In the genomic region with DNA sequence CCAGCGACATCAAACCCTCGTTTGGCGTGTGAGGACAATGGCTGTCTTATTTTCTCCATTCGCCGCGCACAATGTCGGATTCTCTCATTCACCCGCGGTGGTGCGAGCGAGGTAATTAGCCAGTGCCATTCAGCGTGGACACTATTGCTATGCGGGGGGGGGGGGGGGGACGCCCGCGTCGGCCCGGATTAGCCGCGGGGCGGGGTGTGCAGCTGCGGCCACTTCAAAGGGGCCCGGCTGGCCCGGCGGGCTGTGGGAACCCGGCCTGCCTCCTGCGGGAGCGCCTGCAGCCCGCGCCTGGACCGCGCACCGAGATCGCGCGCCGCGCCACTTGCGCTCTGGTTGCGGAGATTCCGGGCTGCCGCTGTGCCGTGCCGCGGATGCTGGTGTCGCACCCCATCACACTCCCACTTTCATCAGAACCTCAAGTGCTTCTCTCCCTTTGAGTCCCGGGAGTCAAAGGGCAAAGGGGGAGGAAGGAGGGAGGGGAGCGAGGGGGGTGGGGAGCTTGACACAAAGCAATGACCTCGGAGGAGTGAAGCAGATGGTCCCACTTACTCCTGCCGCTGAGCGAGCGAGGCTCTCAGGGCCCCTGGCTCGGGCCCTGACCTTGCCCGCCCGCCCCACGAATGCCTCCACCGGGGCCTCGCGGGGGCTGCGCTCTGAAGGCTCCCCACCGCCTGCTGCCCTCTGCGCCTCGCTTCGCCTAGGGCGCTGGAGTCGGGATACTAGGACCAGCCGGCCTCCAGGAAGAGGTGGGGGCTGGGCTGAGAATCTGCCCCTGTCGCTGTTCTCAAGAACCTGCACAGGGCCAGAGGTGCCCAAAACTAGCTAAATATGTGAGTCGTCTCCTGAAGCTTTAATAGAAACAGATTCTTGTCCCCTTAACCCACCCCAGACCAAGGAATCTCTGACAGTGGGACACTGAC, we compare ENCODE assay signal across 9 mouse cellular contexts. TPM values are rescaled to one million over a fixed set of nuclear protein-coding genes. Genes with fewer than 3 reads are reported as not detected.
A peak's percentile ranks its signal among the peaks of the same experiment; 100 is the strongest.
DNase-seq lines count a peak whose midpoint lies in the region; ATAC-seq and TF ChIP-seq lines count a peak whose summit lies in the region.
"Had no signal": no experiment of that assay in that cellular context is flagged by ENCODE, and none has a peak within 500 bp of the region (broad histone marks: within the 10 kb centered on the region; RNA-seq: fewer than 3 reads in every experiment).

No protein-coding gene starts in this region.

- no peaks in the 10 kb centered on the region for H3K36me3 ChIP-seq in lung, embryonic 15.5 days
- no peaks in the 10 kb centered on the region for H3K36me3 ChIP-seq in hindbrain, embryonic 11.5 days (ENCODE audit: control insufficient read depth, insufficient read depth, low read length)
- no peaks in the 10 kb centered on the region for H3K36me3 ChIP-seq in liver, postnatal 0 days (replicated peaks; ENCODE audit: insufficient read depth, low read length)
- H3K36me3 ChIP-seq in stomach, embryonic 16.5 days (ENCODE audit: control insufficient read depth, insufficient read depth, low read length) = no peaks in the 10 kb centered on the region

- ATAC-seq in cerebellum, adult (ENCODE audit: insufficient number of reproducible peaks, low FRiP score, low TSS enrichment) = no peak
- ATAC-seq in lung, embryonic 15.5 days (ENCODE audit: borderline replicate concordance, extremely low read depth, low FRiP score, low TSS enrichment) = no peak
- peak; percentile 94 for ATAC-seq in hindbrain, embryonic 11.5 days (ENCODE audit: low FRiP score)
- no peak for ATAC-seq in liver, postnatal 0 days
- 0 out of 2 replicates have a peak, but pooled peaks have one; percentile 37 for ATAC-seq in stomach, embryonic 16.5 days (ENCODE audit: insufficient read depth, low FRiP score)

- H3K4me1 ChIP-seq in cerebellum, adult 2 months (ENCODE audit: control insufficient read depth, insufficient read depth, low read length) = no peaks in the 10 kb centered on the region
- peaks cover 11% of the 10 kb centered on the region for H3K4me1 ChIP-seq in lung, embryonic 15.5 days
- peaks cover 23% of the 10 kb centered on the region for H3K4me1 ChIP-seq in hindbrain, embryonic 11.5 days (replicated peaks; ENCODE audit: control insufficient read depth, insufficient read depth, low read length)
- peaks cover 4% of the 10 kb centered on the region for H3K4me1 ChIP-seq in liver, postnatal 0 days (ENCODE audit: insufficient read depth)
- peaks cover 4% of the 10 kb centered on the region; the same call in 1 of the 2 replicates for H3K4me1 ChIP-seq in stomach, embryonic 16.5 days (ENCODE audit: control insufficient read depth, insufficient read depth, low read length)

- no peak for TF ChIP-seq CTCF in cerebellum, adult 2 months (IDR thresholded peaks at IDR 0.05; ENCODE audit: borderline replicate concordance, insufficient read depth, low read depth, low read length)
- TF ChIP-seq CTCF in liver, postnatal 0 days (IDR thresholded peaks at IDR 0.05; ENCODE audit: low read depth) = no peak

- no peaks in the 10 kb centered on the region for H3K9me3 ChIP-seq in lung, embryonic 15.5 days
- no peaks in the 10 kb centered on the region for H3K9me3 ChIP-seq in hindbrain, embryonic 11.5 days (ENCODE audit: control insufficient read depth, low read length)
- H3K9me3 ChIP-seq in liver, postnatal 0 days (ENCODE audit: low read length) = no peaks in the 10 kb centered on the region
- H3K9me3 ChIP-seq in stomach, embryonic 16.5 days (replicated peaks; ENCODE audit: control insufficient read depth, low read length) = no peaks in the 10 kb centered on the region

- WGBS in cerebellum, adult 2 months = 2% methylated on average over 68 of the region's 69 CpGs
- WGBS in lung, embryonic 15.5 days = 1% methylated on average over 57 of the region's 69 CpGs
- WGBS in hindbrain, embryonic 11.5 days = 0% methylated on average over 44 of the region's 69 CpGs
- WGBS in liver, postnatal 0 days (ENCODE audit: insufficient replicate concordance) = 2% methylated on average over 61 of the region's 69 CpGs
- WGBS in stomach, embryonic 16.5 days = 2% methylated on average over 62 of the region's 69 CpGs

- peak; percentile 31 to 33 for DNase-seq in cerebellum, adult 2 months
- no peak for DNase-seq in lung, postnatal 36 days
- DNase-seq in hindbrain, embryonic 11.5 days (ENCODE audit: low spot score) = peak; percentile 90
- no peak for DNase-seq in liver, postnatal 0 days
- no peak for DNase-seq in thymus, postnatal 25 days

- TF ChIP-seq POLR2A in cerebellum, adult 2 months (IDR thresholded peaks at IDR 0.05; ENCODE audit: borderline replicate concordance, insufficient read depth, low read length) = no peak

- TF ChIP-seq EP300 in liver, postnatal 0 days (IDR thresholded peaks at IDR 0.05; ENCODE audit: low read depth) = no peak

- H3K27me3 ChIP-seq in cerebellum, adult 2 months (ENCODE audit: control insufficient read depth, insufficient read depth, low read length) = no peaks in the 10 kb centered on the region; the same call in 1 of the 2 replicates
- H3K27me3 ChIP-seq in lung, embryonic 15.5 days = peaks cover 40% of the 10 kb centered on the region
- no peaks in the 10 kb centered on the region for H3K27me3 ChIP-seq in hindbrain, embryonic 11.5 days (ENCODE audit: control insufficient read depth, insufficient read depth, low read length)
- peaks cover 57% of the 10 kb centered on the region for H3K27me3 ChIP-seq in liver, postnatal 0 days (ENCODE audit: insufficient read depth, low read length)
- H3K27me3 ChIP-seq in stomach, embryonic 16.5 days (ENCODE audit: control insufficient read depth, insufficient read depth, low read length) = peaks cover 34% of the 10 kb centered on the region

- H3K4me3 ChIP-seq in cerebellum, adult 2 months (replicated peaks; ENCODE audit: insufficient read depth, low read depth, low read length) = peak overlapping the region; percentile 59
- peak overlapping the region; percentile 43 for H3K4me3 ChIP-seq in lung, embryonic 15.5 days
- H3K4me3 ChIP-seq in hindbrain, embryonic 11.5 days (ENCODE audit: low read depth, low read length) = peak overlapping the region; percentile 29
- H3K4me3 ChIP-seq in liver, postnatal 0 days (ENCODE audit: low read depth, low read length) = peak overlapping the region; percentile 21; the same call in 1 of the 2 replicates
- peak overlapping the region; percentile 47 for H3K4me3 ChIP-seq in stomach, embryonic 16.5 days (replicated peaks; ENCODE audit: low read length)
- H3K4me3 ChIP-seq: myocyte had no signal

- peak overlapping the region; percentile 18 for H3K9ac ChIP-seq in lung, embryonic 15.5 days
- peak overlapping the region; percentile 69 for H3K9ac ChIP-seq in hindbrain, embryonic 11.5 days (ENCODE audit: low read depth, low read length)
- no peak overlapping the region for H3K9ac ChIP-seq in liver, postnatal 0 days (replicated peaks)
- H3K9ac ChIP-seq in stomach, embryonic 16.5 days (ENCODE audit: low read length) = peak overlapping the region; percentile 59

- H3K4me2 ChIP-seq in lung, embryonic 15.5 days = peak overlapping the region; percentile 92
- peak overlapping the region; percentile 64 for H3K4me2 ChIP-seq in hindbrain, embryonic 11.5 days (replicated peaks; ENCODE audit: low read depth, low read length)
- peak overlapping the region; percentile 54 for H3K4me2 ChIP-seq in liver, postnatal 0 days (ENCODE audit: low read depth, low read length)
- peak overlapping the region; percentile 84 for H3K4me2 ChIP-seq in stomach, embryonic 16.5 days (ENCODE audit: low read depth, low read length)

- no peak overlapping the region for H3K27ac ChIP-seq in cerebellum, adult 2 months (ENCODE audit: insufficient read depth, low read length)
- no peak overlapping the region for H3K27ac ChIP-seq in lung, embryonic 15.5 days
- H3K27ac ChIP-seq in hindbrain, embryonic 11.5 days (ENCODE audit: low read depth, low read length) = peak overlapping the region; percentile 96
- H3K27ac ChIP-seq in liver, postnatal 0 days (ENCODE audit: low read depth) = no peak overlapping the region
- H3K27ac ChIP-seq in stomach, embryonic 16.5 days (ENCODE audit: low read length) = no peak overlapping the region

RNA-seq across cellular contexts. Expression of a gene that starts 22.0 kb away (rescaled TPM):
- polyA plus RNA-seq in cerebellum, adult 2 months (2012; rRNA removed) = 1.8 and 2.4 TPM in 2 replicates
- polyA plus RNA-seq in lung, embryonic 15.5 days (2015; fragmentation: Nextera tagmentation; extraction: Ambion mirVana) = 1.8 and 2.0 TPM in 2 replicates
- polyA plus RNA-seq in hindbrain, embryonic 11.5 days (2014; fragmentation: Nextera tagmentation; extraction: Ambion mirVana) = 46.0 and 49.6 TPM in 2 replicates
- not detected in 2 replicates for polyA plus RNA-seq in liver, postnatal 0 days (2015; fragmentation: Nextera tagmentation; extraction: Ambion mirVana)
- 0.44 and 0.55 TPM in 2 replicates for polyA plus RNA-seq in stomach, embryonic 16.5 days (2015; fragmentation: Nextera tagmentation; extraction: Ambion mirVana)
- polyA plus RNA-seq: myocyte had no signal

RNA-seq across cellular contexts. Expression of a gene that starts 32.2 kb away (rescaled TPM):
- polyA plus RNA-seq in cerebellum, adult 2 months (2012; rRNA removed) = 5.7 and 6.6 TPM in 2 replicates
- 5.4 and 5.6 TPM in 2 replicates for polyA plus RNA-seq in lung, embryonic 15.5 days (2015; fragmentation: Nextera tagmentation; extraction: Ambion mirVana)
- 4.0 and 6.5 TPM in 2 replicates for polyA plus RNA-seq in hindbrain, embryonic 11.5 days (2014; fragmentation: Nextera tagmentation; extraction: Ambion mirVana)
- polyA plus RNA-seq in liver, postnatal 0 days (2015; fragmentation: Nextera tagmentation; extraction: Ambion mirVana) = 11.7 and 12.0 TPM in 2 replicates
- polyA plus RNA-seq in stomach, embryonic 16.5 days (2015; fragmentation: Nextera tagmentation; extraction: Ambion mirVana) = 7.5 and 7.6 TPM in 2 replicates

Comparison
In these comparisons a context has a peak if more than half of its experiments do, and no peak if none do; other contexts are left out.
1. DNase-seq: peak in cerebellum, adult 2 months (2 of 2) and hindbrain, embryonic 11.5 days (single experiment); none in lung, postnatal 36 days (single experiment), liver, postnatal 0 days (single experiment) and thymus, postnatal 25 days (single experiment).
2. ATAC-seq: peak in hindbrain, embryonic 11.5 days (single experiment) and stomach, embryonic 16.5 days (single experiment); none in cerebellum, adult (single experiment), lung, embryonic 15.5 days (single experiment) and liver, postnatal 0 days (single experiment).
3. RNA of a gene that starts 22.0 kb away (polyA plus RNA-seq): 46.0 to 49.6 TPM in hindbrain, embryonic 11.5 days; 1.8 to 2.0 TPM in lung, embryonic 15.5 days, 1.8 to 2.4 TPM in cerebellum, adult 2 months, 0.44 to 0.55 TPM in stomach, embryonic 16.5 days and not detected in liver, postnatal 0 days; every median in the first group is over 10 times any median in the second.
4. Peak in every context shown above with its lines, with median percentiles within 50 percentile points of each other: H3K4me3 ChIP-seq and H3K4me2 ChIP-seq.